Mouse (Mus musculus): ENCODE measurements at regions not wholly inside any gene's neighbourhood (a gene's known extent, or its start where the extent isn't known, plus 50 kb on each side); places are given as distances from the start of the nearest gene placed in this dataset.

DNA sequence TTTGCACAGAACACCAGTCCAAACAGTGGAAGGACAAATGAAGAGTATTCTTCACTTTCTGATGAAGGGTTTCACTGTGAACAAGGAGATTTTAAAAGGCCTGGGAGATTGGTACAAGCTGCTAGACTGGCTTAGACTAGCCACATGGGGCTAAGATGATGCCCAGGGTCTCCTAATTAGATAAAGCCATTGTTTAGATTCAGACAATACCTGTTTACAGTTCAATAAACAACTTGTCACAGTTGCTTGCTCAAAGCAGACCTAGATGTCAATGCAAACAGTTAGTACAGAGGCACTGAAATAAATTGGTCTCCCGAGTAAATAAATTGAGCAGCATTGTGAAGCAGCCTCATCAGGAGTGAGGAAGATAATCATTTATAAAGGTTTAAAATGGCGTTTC lies 359.6 kb downstream of the Rwdd3 start:
- Histone ChIP-seq H3K9me3 (no peaks in the 10 kb centered on the region), H3K4me3 (no peak overlapping the region), H3K9ac (replicated peaks) (no peak overlapping the region), H3K27me3 (no peaks in the 10 kb centered on the region), H3K36me3 (no peaks in the 10 kb centered on the region), H3K4me1 (no peaks in the 10 kb centered on the region), H3K4me2 (replicated peaks) (no peak overlapping the region), H3K27ac (replicated peaks) (no peak overlapping the region)
- 28% methylated on average over 2 of the region's 2 CpGs for WGBS
- no peak for ATAC-seq (replicated peaks)

GRCm38 (mm10) chr3:120810527-120810926 lies 361.0 kb downstream of the Rwdd3 start:
- no peaks in the 10 kb centered on the region for H3K36me3 ChIP-seq
- no peak for ATAC-seq (replicated peaks)
- H3K4me1 ChIP-seq, result no peaks in the 10 kb centered on the region
- WGBS, result 42% methylated on average over 5 of the region's 5 CpGs
- H3K9ac ChIP-seq (replicated peaks), result no peak overlapping the region
- H3K4me3 ChIP-seq, result no peak overlapping the region
- no peak overlapping the region for H3K4me2 ChIP-seq (replicated peaks)
- no peaks in the 10 kb centered on the region for H3K9me3 ChIP-seq
- no peaks in the 10 kb centered on the region for H3K27me3 ChIP-seq
- no peak overlapping the region for H3K27ac ChIP-seq (replicated peaks)

GRCm38 (mm10) chr3:120810048-120810447 lies 361.4 kb downstream of the Rwdd3 start:
- Histone ChIP-seq H3K9ac (replicated peaks) (no peak overlapping the region), H3K4me2 (replicated peaks) (no peak overlapping the region), H3K4me1 (no peaks in the 10 kb centered on the region), H3K27ac (replicated peaks) (no peak overlapping the region), H3K27me3 (no peaks in the 10 kb centered on the region), H3K36me3 (no peaks in the 10 kb centered on the region), H3K4me3 (no peak overlapping the region), H3K9me3 (no peaks in the 10 kb centered on the region)
- WGBS, result 61% methylated on average over 6 of the region's 6 CpGs
- ATAC-seq (replicated peaks), result no peak

GRCm38 (mm10) chr3:120786659-120787058 lies 384.8 kb downstream of the Rwdd3 start:
- Histone ChIP-seq H3K4me2 (replicated peaks) (no peak overlapping the region), H3K4me3 (no peak overlapping the region), H3K27ac (replicated peaks) (no peak overlapping the region), H3K9ac (replicated peaks) (no peak overlapping the region), H3K9me3 (no peaks in the 10 kb centered on the region), H3K36me3 (no peaks in the 10 kb centered on the region), H3K27me3 (no peaks in the 10 kb centered on the region), H3K4me1 (no peaks in the 10 kb centered on the region)
- 77% methylated on average over 9 of the region's 9 CpGs for WGBS
- no peak for ATAC-seq (replicated peaks)

DNA sequence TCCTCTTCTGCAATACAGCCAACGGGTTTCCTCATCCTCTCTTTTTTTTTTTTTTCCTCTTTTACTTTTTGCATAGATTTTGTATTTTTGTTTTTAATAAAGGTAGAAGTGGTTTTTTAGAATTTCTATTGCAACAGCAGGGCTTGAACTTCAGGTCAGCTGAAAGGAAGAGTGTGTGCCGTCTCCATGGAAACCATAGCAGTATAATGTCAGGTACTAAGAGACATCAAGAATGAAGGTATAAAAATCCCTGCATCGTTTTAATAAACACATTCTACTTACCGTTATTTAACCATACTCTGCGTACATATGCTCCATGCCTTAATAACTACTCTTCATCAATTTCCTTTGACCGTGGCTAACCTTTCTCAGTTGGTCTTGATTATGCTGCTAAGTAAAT lies 390.0 kb downstream of the Rwdd3 start:
- H3K4me3 ChIP-seq, result no peak overlapping the region
- no peaks in the 10 kb centered on the region for H3K4me1 ChIP-seq
- no peak for ATAC-seq (replicated peaks)
- 64% methylated on average over 6 of the region's 6 CpGs for WGBS
- H3K9ac ChIP-seq (replicated peaks), result no peak overlapping the region
- no peaks in the 10 kb centered on the region for H3K9me3 ChIP-seq
- no peak overlapping the region for H3K27ac ChIP-seq (replicated peaks)
- no peaks in the 10 kb centered on the region for H3K27me3 ChIP-seq
- H3K4me2 ChIP-seq (replicated peaks), result no peak overlapping the region
- H3K36me3 ChIP-seq, result no peaks in the 10 kb centered on the region

DNA sequence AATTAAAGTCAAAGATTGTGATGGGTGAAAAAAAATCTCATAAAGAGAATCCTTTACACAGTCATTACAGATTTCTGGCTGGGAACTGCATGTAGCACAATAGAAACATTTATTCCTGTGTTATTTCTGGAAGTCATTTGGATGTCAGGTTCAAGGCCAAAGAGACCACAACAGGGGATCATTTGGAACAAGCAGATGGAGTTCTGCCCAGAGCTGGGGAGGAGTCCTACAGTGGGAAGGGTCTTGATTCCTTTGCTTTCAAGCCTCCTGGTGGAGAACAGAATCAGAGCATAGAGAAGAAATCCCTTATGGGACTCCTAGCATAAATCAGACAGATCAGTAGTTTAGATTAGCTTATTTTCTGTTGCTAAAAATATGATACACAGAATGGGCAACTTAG lies 392.4 kb downstream of the Rwdd3 start:
- no peak overlapping the region for H3K9ac ChIP-seq (replicated peaks)
- H3K36me3 ChIP-seq, result no peaks in the 10 kb centered on the region
- ATAC-seq (replicated peaks), result no peak
- H3K4me1 ChIP-seq, result no peaks in the 10 kb centered on the region
- H3K27ac ChIP-seq (replicated peaks), result no peak overlapping the region
- H3K4me3 ChIP-seq, result no peak overlapping the region
- no peaks in the 10 kb centered on the region for H3K27me3 ChIP-seq
- no peaks in the 10 kb centered on the region for H3K9me3 ChIP-seq
- H3K4me2 ChIP-seq (replicated peaks), result no peak overlapping the region

GRCm38 (mm10) chr3:120774951-120775350 lies 396.5 kb downstream of the Rwdd3 start:
- WGBS, result 84% methylated on average over 6 of the region's 6 CpGs
- Histone ChIP-seq H3K4me2 (replicated peaks) (no peak overlapping the region), H3K36me3 (no peaks in the 10 kb centered on the region), H3K4me1 (no peaks in the 10 kb centered on the region), H3K9ac (replicated peaks) (no peak overlapping the region), H3K27me3 (no peaks in the 10 kb centered on the region), H3K4me3 (no peak overlapping the region), H3K27ac (replicated peaks) (no peak overlapping the region), H3K9me3 (no peaks in the 10 kb centered on the region)
- no peak for ATAC-seq (replicated peaks)

DNA sequence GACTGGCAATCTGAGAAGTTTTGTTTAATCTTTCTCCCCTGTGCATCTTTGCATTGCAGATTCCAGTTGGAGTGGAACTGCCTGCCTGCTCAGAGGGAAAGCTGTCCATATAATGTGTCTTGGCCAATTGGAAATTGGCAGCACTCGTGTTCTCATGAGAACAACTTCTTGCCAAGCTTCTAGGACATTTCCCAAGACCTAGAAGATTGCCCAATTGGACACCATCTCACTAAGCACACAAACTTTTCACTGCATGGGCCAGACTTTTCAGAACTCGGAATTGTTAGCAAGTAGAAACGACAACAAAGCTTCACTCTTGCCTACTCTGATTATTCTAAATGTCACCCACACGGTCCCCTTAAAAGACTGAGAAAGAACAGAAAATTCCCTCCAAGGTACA lies 409.8 kb downstream of the Rwdd3 start:
- ATAC-seq (replicated peaks), result no peak
- H3K36me3 ChIP-seq, result no peaks in the 10 kb centered on the region
- WGBS, result 38% methylated on average over 4 of the region's 4 CpGs

GRCm38 (mm10) chr3:120761223-120761622 lies 410.3 kb downstream of the Rwdd3 start:
- H3K4me2 ChIP-seq (replicated peaks), result no peak overlapping the region

More for the DNA sequence above, 409.8 kb downstream of the Rwdd3 start:
- Histone ChIP-seq H3K4me2 (replicated peaks) (no peak overlapping the region), H3K27ac (replicated peaks) (no peak overlapping the region), H3K4me1 (no peaks in the 10 kb centered on the region), H3K27me3 (no peaks in the 10 kb centered on the region), H3K9ac (replicated peaks) (no peak overlapping the region), H3K4me3 (no peak overlapping the region), H3K9me3 (no peaks in the 10 kb centered on the region)

GRCm38 (mm10) chr3:120748513-120748912 lies 423.0 kb downstream of the Rwdd3 start:
- Histone ChIP-seq H3K4me2 (replicated peaks) (no peak overlapping the region), H3K27ac (replicated peaks) (no peak overlapping the region), H3K36me3 (no peaks in the 10 kb centered on the region), H3K9me3 (no peaks in the 10 kb centered on the region), H3K9ac (replicated peaks) (no peak overlapping the region), H3K4me3 (no peak overlapping the region), H3K4me1 (no peaks in the 10 kb centered on the region), H3K27me3 (no peaks in the 10 kb centered on the region)
- no peak for ATAC-seq (replicated peaks)
- 80% methylated on average over 4 of the region's 4 CpGs for WGBS

More at GRCm38 (mm10) chr3:120761223-120761622, 410.3 kb downstream of the Rwdd3 start:
- 0 out of 2 replicates have a peak, but pooled peaks have one; percentile 16 for ATAC-seq (replicated peaks)
- Histone ChIP-seq H3K4me3 (no peak overlapping the region), H3K27ac (replicated peaks) (no peak overlapping the region), H3K9me3 (no peaks in the 10 kb centered on the region), H3K27me3 (no peaks in the 10 kb centered on the region), H3K9ac (replicated peaks) (no peak overlapping the region), H3K36me3 (no peaks in the 10 kb centered on the region), H3K4me1 (no peaks in the 10 kb centered on the region)
- 71% methylated on average over 3 of the region's 3 CpGs for WGBS

DNA sequence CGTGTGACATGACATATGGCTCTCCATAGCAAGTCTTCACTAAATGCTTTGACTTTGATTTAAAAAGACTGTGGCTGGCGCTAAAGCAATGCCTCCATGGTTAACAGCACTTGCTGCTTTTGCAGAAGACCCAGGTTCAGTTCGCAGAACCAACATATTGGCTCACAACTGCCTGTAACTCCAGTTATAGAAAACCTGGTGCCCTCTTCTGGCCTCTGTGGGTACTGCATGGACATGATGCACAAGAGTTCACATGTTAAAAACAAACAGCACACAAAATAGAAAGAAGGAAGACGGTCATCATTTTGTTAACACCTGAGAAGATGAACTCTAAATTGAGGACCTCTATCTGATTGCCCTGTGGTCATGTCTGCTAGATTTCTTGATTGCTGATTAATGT lies 423.8 kb downstream of the Rwdd3 start:
- 88% methylated on average over 4 of the region's 4 CpGs for WGBS
- H3K4me1 ChIP-seq, result no peaks in the 10 kb centered on the region
- no peaks in the 10 kb centered on the region for H3K9me3 ChIP-seq
- H3K27ac ChIP-seq (replicated peaks), result no peak overlapping the region
- H3K4me3 ChIP-seq, result no peak overlapping the region
- no peak overlapping the region for H3K9ac ChIP-seq (replicated peaks)
- no peak for ATAC-seq (replicated peaks)
- no peaks in the 10 kb centered on the region for H3K36me3 ChIP-seq
- H3K27me3 ChIP-seq, result no peaks in the 10 kb centered on the region
- H3K4me2 ChIP-seq (replicated peaks), result no peak overlapping the region

DNA sequence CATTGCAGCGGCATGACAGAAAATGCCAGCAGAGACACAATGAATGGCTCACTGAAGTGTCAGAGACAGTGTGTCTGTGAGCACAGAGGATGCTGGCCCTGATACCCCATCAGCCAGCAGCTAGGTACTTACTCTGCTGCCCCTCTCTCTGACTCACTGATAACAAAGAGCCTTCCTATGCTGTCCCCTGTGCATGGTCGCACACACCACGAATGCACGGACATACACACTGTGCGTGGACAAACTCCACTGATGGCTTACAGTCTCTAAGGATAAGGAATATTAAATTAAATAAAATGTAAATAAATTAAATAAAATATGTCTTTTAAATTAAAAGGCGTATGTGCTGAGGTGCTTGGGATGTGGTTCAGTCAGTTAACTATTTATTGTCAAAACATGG lies 438.2 kb downstream of the Rwdd3 start:
- no peaks in the 10 kb centered on the region for H3K9me3 ChIP-seq
- no peaks in the 10 kb centered on the region for H3K36me3 ChIP-seq
- 95% methylated on average over 6 of the region's 6 CpGs for WGBS
- no peak overlapping the region for H3K27ac ChIP-seq (replicated peaks)
- H3K4me2 ChIP-seq (replicated peaks), result no peak overlapping the region
- H3K27me3 ChIP-seq, result no peaks in the 10 kb centered on the region
- peaks cover 21% of the 10 kb centered on the region for H3K4me1 ChIP-seq
- no peak overlapping the region for H3K4me3 ChIP-seq
- no peak overlapping the region for H3K9ac ChIP-seq (replicated peaks)
- ATAC-seq (replicated peaks), result no peak

DNA sequence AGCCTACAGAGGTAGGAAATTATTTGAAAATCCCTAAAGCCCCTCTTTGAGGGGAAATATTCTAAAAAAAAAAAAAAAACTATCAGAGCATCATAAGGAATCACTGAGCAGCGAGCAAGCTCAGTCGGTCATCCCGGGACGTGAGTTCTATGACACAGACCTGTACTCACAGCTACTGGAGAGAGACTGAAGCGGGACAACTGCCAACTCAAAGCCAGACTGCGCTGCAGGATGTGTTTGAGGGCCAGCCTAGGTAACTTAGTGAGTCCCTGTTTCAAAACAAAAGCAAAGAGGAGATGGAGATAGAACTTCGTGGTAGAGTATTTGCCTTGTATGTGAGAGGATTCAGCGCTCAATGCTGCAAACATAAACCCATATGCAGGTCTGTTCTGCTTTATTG lies 439.1 kb downstream of the Rwdd3 start:
- no peak overlapping the region for H3K4me2 ChIP-seq (replicated peaks)
- no peaks in the 10 kb centered on the region for H3K27me3 ChIP-seq
- no peaks in the 10 kb centered on the region for H3K9me3 ChIP-seq
- no peak overlapping the region for H3K27ac ChIP-seq (replicated peaks)
- H3K9ac ChIP-seq (replicated peaks), result no peak overlapping the region
- H3K36me3 ChIP-seq, result no peaks in the 10 kb centered on the region
- 95% methylated on average over 8 of the region's 8 CpGs for WGBS
- H3K4me3 ChIP-seq, result no peak overlapping the region
- peaks cover 21% of the 10 kb centered on the region for H3K4me1 ChIP-seq
- ATAC-seq (replicated peaks), result no peak

All from forebrain, embryonic 15.5 days (tissue).